Mouse (Mus musculus): Measurements from ENCODE around the gene Prss12. TPM values are rescaled to one million over a fixed set of nuclear protein-coding genes. Genes with fewer than 3 reads are reported as not detected.

The Prss12 gene
- 0.54 and 1.2 TPM in 2 replicates for polyA plus RNA-seq (2016; fragmentation: Nextera tagmentation; extraction: Ambion mirVana)

DNA sequence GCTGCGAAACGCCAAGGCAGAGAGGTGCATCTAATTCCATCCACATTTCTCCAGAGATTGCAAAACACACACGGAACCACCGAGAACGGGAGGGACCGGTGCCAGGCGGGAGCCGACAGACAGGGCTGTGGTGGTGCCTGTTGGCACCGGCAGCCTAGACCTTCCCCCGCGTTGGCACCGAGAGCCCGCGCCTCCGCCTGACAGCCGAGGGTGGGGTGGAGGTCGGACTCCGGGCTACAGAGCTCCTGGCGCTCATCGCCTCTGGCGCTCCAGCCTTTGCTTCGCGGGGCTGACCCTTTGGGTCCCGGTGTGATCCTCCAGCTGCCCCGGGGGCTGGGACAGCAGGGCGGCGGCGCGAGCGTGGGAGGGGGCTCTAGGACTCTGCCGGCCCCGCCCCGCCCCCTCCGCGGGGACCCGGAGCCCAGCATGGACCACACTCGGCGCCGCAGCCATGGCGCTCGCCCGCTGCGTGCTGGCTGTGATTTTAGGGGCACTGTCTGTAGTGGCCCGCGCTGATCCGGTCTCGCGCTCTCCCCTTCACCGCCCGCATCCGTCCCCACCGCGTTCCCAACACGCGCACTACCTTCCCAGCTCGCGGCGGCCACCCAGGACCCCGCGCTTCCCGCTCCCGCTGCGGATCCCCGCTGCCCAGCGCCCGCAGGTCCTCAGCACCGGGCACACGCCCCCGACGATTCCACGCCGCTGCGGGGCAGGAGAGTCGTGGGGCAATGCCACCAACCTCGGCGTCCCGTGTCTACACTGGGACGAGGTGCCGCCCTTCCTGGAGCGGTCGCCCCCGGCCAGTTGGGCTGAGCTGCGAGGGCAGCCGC is at the start of gene Prss12:
TSS of gene Prss12 (plus strand) at position 206 of the 830 bp plus-strand sequence.
- Histone ChIP-seq H3K9me3 (replicated peaks) (no peaks in the 10 kb centered on the region), H3K27ac (peak within 1 kb of the TSS; percentile 76), H3K4me1 (peaks cover 18% of the 10 kb centered on the region), H3K4me3 (peak within 1 kb of the TSS; percentile 78), H3K27me3 (ENCODE audit: low read depth, poor library complexity, severe bottlenecking) (peaks cover 59% of the 10 kb centered on the region), H3K36me3 (no peaks in the 10 kb centered on the region)
- 2% methylated on average over 80 of the region's 84 CpGs for WGBS
- DNase-seq (ENCODE audit: low spot score) = peak; percentile 66

DNA sequence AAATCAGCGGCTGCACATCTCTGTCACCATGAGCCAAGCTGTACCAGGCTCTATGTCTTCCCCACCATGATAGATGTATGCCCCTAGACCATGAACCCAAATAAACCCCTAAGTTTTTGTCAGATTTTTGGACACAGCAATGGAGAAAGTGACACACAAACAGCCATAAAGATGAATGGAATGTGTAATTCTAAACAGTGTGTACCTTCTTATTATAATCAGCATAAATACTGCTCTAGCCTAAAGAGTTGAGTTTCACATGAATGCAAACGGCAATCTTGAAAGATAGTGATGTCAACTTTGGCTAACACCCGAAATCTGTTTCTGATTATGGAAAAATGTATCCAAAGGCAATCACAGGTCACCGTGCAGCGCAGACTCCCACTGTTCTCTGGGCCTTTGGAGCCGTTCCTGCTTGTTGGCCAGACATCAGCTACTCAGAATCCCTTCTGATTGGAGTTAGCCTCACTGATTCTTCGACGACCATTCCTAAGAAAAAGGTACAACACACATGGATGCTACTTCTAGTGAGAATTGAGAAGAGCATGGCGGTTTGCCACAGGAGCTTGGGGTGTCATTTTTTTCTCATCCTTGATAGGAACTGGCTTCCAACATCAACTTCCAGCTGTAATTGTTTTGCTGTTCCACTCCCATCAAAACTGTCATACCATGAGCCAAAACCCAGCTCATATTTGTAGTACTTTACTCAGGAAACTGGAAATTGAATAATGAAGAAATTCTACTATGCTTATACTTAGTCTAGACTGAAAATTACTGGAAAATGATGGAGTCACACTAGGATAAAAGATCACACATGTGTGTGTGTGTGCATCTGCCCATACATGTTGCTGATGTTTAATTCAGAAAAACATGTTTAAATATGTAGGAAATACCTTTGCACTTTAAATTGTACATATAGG is 48.9 kb upstream of the Prss12 start:
- H3K4me1 ChIP-seq = no peaks in the 10 kb centered on the region
- H3K27me3 ChIP-seq (ENCODE audit: low read depth, poor library complexity, severe bottlenecking) = no peaks in the 10 kb centered on the region
- no peak overlapping the region for H3K4me3 ChIP-seq
- no peaks in the 10 kb centered on the region for H3K36me3 ChIP-seq
- whole genome bisulfite sequencing = 79% methylated on average over 9 of the region's 9 CpGs
- no peaks in the 10 kb centered on the region for H3K9me3 ChIP-seq (replicated peaks)
- no peak overlapping the region for H3K27ac ChIP-seq
- DNase-seq (ENCODE audit: low spot score) = no peak

DNA sequence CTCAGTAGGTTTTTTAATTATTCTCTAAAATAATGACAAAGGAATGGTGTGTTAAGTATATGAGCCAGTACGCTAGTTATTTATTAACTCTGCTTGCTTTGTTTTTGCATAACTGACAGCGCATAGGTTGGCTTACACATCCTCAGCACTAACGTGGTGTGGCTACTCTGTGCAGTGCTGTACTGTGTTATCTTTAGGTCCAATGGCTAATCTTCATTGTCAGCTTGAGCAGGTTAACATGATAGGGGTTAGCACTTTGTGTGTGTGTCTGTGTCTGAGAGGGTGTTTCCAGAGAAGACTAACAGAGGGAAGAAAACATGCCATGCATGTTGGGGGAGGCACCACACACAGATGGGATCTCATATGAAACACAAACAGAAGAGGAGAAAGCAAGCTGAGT is 41.8 kb upstream of the Prss12 start:
- Histone ChIP-seq H3K36me3 (no peaks in the 10 kb centered on the region), H3K4me3 (no peak overlapping the region), H3K9me3 (replicated peaks) (no peaks in the 10 kb centered on the region), H3K4me1 (no peaks in the 10 kb centered on the region), H3K27ac (no peak overlapping the region), H3K27me3 (ENCODE audit: low read depth, poor library complexity, severe bottlenecking) (no peaks in the 10 kb centered on the region)
- 89% methylated on average over 3 of the region's 3 CpGs for WGBS
- no peak for DNase-seq (ENCODE audit: low spot score)

DNA sequence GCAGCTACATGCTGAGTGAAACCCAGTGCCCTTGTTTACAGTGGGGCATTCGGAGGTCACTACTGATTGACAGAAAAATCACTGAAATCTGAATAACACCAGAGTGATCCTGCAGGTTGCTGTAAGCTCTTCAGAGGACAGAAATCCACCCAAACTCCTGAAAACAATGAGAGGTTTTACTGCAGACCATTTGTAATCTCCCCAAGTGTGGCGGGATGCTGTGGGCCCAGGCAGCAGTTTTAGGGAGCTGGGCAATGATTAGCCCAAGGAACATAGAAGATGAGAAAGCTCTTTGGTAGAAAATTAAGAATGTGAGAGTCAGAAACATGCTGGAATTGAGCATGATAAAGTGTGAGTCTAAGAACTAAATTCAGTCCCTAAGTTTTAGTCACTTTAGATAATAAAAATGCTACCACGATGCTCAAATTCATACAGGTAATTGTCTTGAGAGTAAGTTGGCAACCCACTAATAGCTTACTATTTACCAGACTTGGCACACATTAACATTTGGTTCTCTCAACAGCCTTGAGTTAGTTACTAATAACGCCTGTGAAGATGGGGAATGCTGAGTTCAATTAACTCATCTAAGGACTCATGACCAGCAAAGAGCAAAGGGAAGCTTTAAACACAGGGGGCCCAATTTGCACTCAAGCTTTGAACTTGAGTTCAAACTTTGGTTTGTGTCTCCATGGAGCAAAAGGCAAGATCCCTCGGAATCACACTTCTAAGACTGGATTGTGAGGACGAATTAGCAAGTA is 34.7 kb upstream of the Prss12 start:
- Histone ChIP-seq H3K36me3 (no peaks in the 10 kb centered on the region), H3K27ac (no peak overlapping the region), H3K27me3 (ENCODE audit: low read depth, poor library complexity, severe bottlenecking) (no peaks in the 10 kb centered on the region), H3K9me3 (replicated peaks) (no peaks in the 10 kb centered on the region), H3K4me3 (no peak overlapping the region), H3K4me1 (no peaks in the 10 kb centered on the region)
- 76% methylated on average over 6 of the region's 6 CpGs for WGBS
- DNase-seq (ENCODE audit: low spot score) = no peak

DNA sequence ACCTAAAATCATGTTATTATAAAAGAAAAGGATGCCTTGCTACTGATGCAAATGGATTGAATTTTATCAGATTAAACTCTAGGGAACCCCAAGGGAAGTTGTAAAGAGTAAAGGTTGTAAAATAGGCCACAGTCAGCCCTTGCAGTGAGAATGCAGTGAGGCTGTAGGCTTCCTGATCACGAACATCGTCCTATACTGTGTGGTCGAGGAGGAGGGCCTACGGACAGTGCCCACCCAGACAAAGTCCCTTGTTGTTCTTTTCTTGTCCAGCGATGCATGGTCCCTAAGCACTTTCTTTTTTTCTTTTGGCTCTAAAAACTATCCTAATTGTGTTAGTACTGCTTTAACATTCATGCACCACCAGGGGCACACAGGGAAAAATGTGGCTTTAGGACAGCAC is 33.5 kb upstream of the Prss12 start:
- Histone ChIP-seq H3K4me3 (no peak overlapping the region), H3K9me3 (replicated peaks) (no peaks in the 10 kb centered on the region), H3K4me1 (peaks cover 7% of the 10 kb centered on the region; the same call in 1 of the 2 replicates), H3K27ac (no peak overlapping the region), H3K27me3 (ENCODE audit: low read depth, poor library complexity, severe bottlenecking) (no peaks in the 10 kb centered on the region), H3K36me3 (no peaks in the 10 kb centered on the region)
- 76% methylated on average over 5 of the region's 5 CpGs for WGBS
- no peak for DNase-seq (ENCODE audit: low spot score)

DNA sequence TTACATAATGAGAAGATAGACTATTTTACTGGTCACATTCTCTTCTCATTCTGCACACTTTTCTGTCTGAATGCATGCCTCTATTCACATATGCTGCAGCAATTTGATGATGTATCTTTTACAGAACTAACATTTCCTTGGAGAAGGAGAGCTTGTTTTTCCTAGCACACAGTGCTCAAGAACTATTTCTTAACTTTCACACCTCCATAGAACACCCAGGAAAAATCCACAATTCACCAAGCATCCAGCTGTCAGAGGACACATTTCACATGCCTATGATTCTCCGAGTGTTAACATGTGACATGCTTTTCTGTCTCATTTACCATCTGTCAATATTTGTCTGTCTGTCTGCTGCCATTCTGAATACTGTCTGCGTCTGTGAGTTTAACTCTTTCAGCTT is 21.1 kb upstream of the Prss12 start:
- no peak for DNase-seq (ENCODE audit: low spot score)
- 81% methylated on average over 2 of the region's 2 CpGs for WGBS
- Histone ChIP-seq H3K9me3 (replicated peaks) (no peaks in the 10 kb centered on the region), H3K27ac (no peak overlapping the region), H3K27me3 (ENCODE audit: low read depth, poor library complexity, severe bottlenecking) (no peaks in the 10 kb centered on the region), H3K4me1 (no peaks in the 10 kb centered on the region), H3K36me3 (no peaks in the 10 kb centered on the region), H3K4me3 (no peak overlapping the region)

DNA sequence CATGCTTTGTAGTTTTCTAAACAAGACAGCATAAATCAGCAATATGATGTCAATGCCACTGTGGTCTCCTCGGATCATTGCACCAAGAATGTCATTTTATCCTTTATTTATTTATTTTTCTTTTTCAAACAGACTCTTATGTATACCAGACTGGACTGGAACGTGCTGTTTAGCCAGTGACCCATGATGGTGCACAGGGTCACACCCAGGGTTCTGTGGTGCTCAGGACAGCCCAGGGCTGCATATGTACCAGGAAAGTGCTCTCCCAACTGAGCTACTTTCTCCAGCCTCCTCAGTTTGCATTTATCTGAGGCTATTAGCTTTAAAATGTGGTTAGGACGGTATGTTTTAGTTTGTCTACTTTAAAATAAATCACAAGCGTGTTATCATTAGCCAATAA is 18.7 kb upstream of the Prss12 start:
- H3K4me1 ChIP-seq = no peaks in the 10 kb centered on the region
- DNase-seq (ENCODE audit: low spot score) = no peak
- H3K9me3 ChIP-seq (replicated peaks) = no peaks in the 10 kb centered on the region
- 77% methylated on average over 4 of the region's 4 CpGs for WGBS
- H3K36me3 ChIP-seq = no peaks in the 10 kb centered on the region
- H3K4me3 ChIP-seq = no peak overlapping the region
- no peak overlapping the region for H3K27ac ChIP-seq
- H3K27me3 ChIP-seq (ENCODE audit: low read depth, poor library complexity, severe bottlenecking) = no peaks in the 10 kb centered on the region

DNA sequence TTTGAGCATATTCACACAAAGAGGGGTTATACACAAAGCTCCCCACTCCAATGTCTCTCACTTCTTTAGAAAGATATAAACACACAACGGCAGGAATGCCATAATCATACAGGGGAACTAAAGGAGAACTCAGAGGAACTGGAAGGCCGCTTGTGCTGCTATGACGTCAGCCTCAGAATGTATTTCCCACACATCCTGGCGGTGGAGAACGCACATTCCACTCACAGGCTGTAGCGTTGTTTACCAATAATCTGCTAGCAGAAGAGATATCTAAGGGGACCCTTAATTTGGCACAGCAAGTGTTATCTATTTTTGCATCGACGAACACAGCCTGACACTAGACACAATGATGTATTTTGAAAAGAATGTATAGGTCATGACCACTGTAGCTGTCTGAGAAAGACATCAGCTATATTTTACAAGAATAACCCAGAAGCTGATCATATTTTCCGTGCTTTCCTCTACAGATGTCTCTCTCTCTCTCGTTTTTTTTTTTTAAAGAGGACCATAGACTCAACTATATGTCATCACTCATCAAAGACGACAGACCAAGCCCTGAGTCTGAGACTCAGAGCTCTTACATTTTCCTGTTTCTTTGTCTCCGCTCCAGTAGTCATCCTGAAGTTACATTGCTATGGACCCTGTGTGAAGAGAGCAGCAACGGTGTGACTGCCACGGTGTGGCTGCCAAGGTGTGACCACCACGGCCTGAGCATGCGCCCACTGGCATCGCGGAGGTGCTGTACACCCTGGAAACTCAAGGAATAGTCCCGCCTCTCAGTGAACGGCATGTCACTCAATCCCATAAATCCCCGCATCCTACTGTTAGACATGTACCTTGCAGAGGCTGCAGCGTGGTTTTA is 16.9 kb upstream of the Prss12 start:
- DNase-seq (ENCODE audit: low spot score) = no peak
- no peak overlapping the region for H3K4me3 ChIP-seq

DNA sequence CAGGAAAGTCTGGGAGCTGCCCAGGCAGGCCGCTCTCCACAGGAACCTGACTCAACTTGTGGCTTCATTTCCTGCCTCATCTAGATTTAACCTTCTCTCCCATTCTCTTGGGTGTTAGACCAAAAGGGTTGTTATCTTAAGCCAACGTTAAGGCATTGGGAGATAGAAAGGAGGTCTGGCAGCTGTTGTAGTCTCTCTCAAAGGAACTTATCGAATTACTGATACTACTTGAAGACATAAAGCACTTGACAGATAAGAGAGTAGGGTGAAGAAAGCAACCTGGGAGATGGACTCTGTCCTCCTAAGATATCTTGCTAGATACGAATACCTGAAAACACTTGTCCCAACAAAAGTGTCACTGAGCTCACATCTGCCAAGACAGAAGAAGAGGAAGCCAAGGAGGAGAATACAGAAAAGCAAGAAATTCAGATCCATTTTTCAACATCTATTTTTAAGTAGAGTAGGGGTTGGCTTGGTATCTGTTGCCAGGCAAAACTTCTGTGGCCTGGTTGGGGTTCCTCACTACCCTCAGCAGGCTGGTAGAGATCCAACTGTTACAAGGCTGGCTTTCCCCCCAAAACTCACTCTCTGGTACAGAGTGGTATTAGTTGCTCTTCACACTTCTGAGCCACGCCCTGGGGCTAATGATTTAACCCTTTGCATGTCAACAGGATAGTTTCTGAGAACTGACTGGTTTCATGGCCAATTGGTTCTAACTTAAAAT is 14.6 kb upstream of the Prss12 start:
- H3K27ac ChIP-seq = no peak overlapping the region
- WGBS = 76% methylated on average over 5 of the region's 5 CpGs
- DNase-seq (ENCODE audit: low spot score) = no peak
- no peak overlapping the region for H3K4me3 ChIP-seq
- H3K4me1 ChIP-seq = no peaks in the 10 kb centered on the region
- no peaks in the 10 kb centered on the region for H3K36me3 ChIP-seq
- H3K9me3 ChIP-seq (replicated peaks) = no peaks in the 10 kb centered on the region
- H3K27me3 ChIP-seq (ENCODE audit: low read depth, poor library complexity, severe bottlenecking) = no peaks in the 10 kb centered on the region

More for the DNA sequence above, 16.9 kb upstream of the Prss12 start:
- 88% methylated on average over 22 of the region's 22 CpGs for WGBS
- Histone ChIP-seq H3K27me3 (ENCODE audit: low read depth, poor library complexity, severe bottlenecking) (no peaks in the 10 kb centered on the region), H3K9me3 (replicated peaks) (no peaks in the 10 kb centered on the region), H3K4me1 (no peaks in the 10 kb centered on the region), H3K36me3 (no peaks in the 10 kb centered on the region), H3K27ac (no peak overlapping the region)

DNA sequence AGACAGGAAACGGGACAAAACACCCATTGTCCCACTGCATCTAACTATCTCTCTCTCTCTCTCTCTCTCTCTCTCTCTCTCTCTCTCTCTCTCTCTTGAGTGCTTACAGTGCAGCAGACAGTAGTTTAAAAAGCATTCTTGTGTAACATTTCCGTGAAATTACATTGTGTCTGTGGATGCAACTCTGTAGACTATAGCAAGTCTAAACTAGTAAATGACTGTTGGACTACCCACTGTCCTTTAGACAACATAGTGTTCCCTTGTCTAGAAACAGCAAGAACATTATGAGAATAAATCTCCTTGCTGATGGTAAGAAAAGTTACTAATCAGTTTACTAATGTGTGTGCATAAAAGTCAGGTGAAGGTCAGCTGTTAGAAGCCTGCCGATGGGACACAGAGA is 13.4 kb upstream of the Prss12 start:
- Histone ChIP-seq H3K27me3 (ENCODE audit: low read depth, poor library complexity, severe bottlenecking) (no peaks in the 10 kb centered on the region), H3K4me3 (no peak overlapping the region), H3K4me1 (no peaks in the 10 kb centered on the region), H3K9me3 (replicated peaks) (no peaks in the 10 kb centered on the region), H3K36me3 (no peaks in the 10 kb centered on the region), H3K27ac (no peak overlapping the region)
- 88% methylated on average over 3 of the region's 3 CpGs for WGBS
- DNase-seq (ENCODE audit: low spot score) = no peak

DNA sequence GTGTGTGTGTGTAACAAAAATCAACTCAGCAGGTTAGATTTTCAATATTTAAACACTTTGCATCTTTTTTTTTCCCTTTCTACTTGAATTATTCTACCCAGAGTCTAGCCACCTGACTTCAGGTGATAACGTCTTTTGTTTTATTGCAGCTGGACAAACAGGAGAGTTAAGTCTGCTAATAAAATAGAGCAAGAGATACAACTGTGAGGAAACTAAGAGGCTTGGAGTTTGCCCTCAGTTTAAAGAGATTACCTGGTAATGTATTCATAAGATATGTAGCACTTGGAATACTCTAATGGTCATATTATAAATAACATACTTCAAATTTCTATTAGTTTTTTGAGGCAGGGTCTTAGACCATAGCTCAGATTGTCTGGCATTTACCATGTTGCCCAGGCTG is 9.1 kb upstream of the Prss12 start:
- Histone ChIP-seq H3K4me1 (no peaks in the 10 kb centered on the region), H3K9me3 (replicated peaks) (no peaks in the 10 kb centered on the region), H3K36me3 (no peaks in the 10 kb centered on the region), H3K27ac (no peak overlapping the region), H3K27me3 (ENCODE audit: low read depth, poor library complexity, severe bottlenecking) (no peaks in the 10 kb centered on the region), H3K4me3 (no peak overlapping the region)
- DNase-seq (ENCODE audit: low spot score) = no peak
- 93% methylated on average over 1 of the region's 1 CpGs for WGBS

All from limb, embryonic 10.5 days (tissue).